Mouse (Mus musculus): Measurements from ENCODE around the gene Ldlrad3.

The Ldlrad3 gene

DNA sequence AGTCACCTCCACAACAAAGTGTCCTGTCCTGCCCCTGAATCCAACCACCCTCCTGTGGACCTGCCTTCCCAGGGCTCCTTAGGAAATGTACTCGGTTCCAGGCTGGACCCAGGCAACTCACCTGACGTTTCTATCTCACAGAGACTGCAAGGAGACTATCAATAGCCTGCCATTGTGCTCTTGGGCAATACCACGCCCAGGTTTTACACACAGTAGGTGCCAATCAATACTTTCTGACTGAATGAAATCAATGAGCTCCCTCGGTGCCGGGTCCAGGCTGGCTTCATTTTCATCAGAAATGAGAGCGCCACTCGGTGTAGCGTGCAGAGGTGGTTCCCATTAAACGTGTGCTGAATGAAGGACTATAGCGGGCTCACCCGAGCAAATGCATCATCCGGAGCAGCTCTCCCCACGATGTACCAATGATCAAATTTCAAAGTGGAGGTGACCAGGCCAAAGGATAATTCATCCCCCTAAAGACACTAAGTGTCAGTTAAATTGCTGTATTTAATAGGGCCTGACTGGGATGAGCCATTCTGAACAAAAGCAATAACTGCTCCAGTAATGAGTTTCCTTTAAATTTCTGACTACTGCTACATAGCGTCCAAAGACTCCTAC is 43.4 kb downstream of the Ldlrad3 start:
- no peak for DNase-seq

- DNase-seq = no peak
Observed at GRCm38 (mm10) chr2:102142197-102142623, 44.0 kb downstream of the Ldlrad3 start.

DNA sequence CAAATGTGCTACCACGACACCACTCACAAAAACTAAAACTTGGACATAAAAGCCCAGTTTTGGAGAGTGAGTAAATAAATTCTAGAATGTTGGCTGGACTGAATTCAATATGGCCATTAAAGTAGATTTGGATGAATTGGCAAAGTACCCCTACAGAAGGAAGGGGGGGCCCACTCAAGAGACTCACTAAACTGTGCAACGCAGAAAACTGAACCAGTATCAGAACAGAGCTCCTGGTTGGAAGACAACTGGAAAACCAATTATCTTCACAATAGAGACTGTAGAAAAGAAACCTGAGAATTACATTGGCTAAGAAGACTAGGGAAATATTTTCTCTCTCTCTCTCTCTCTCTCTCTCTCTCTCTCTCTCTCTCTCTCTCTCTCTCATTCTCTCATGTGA is 45.0 kb downstream of the Ldlrad3 start:
- no peak for DNase-seq

- no peak for DNase-seq
Observed at GRCm38 (mm10) chr2:102137922-102138321, 48.3 kb downstream of the Ldlrad3 start.

- no peak for DNase-seq
Observed at GRCm38 (mm10) chr2:102136184-102136583, 50.0 kb downstream of the Ldlrad3 start.

DNA sequence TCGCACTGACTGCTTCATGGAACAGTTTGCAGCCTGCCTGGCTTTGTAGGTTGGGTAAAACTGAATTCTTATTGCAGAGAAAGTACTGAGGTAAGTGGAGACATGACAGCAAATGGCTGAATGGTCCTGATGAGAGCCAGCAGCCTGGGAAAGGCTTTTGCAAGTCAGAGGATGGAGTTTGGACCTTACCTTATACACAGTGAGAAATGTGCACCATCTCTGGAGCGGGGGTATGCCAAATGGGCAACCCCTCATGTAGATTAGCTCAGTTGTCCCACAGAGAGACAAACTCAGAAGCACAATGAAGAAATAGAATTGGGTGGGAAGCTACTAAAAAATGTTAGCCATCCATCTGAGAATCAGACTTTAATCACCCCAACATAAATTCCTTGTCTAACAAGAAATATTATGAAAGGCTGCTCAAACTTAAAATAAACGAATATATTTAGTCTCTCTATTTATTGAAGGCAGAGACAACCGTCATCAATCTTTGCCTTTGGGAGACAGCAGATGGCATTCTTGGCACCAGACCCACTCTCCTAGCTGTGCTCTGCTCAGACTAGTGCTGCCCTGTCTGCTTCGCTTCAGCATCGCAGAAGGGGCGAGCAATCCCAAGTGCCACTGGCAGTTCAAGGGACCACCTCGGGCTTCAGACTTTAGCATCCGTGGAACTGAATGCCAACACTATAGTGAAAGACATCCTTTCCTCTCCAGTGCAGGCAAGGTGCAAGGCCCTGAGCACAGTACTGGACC is 51.5 kb downstream of the Ldlrad3 start:
- DNase-seq = peak; percentile 91

GRCm38 (mm10) chr2:102132945-102133558 is 53.1 kb downstream of the Ldlrad3 start:
- no peak for DNase-seq

GRCm38 (mm10) chr2:102130198-102130845 is 55.9 kb downstream of the Ldlrad3 start:
- DNase-seq = peak; percentile 81

DNA sequence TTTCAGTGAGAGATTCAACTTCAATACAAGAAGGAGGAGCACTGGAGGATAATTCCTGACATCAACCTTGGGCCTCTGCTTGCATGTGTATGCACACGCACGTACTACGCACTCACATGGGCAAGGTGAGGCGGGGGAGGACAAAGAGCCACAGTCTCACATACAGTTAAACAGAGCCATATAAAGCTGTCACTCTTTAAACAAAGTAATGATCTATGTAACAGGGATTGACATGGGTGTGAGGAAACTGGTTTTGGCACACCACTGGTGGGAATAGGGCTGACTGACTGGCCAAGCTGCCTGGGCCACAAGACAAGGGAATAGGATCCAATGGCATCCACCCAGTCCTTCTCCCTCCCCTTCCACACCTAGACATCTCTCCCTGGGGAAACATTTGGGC is 57.0 kb downstream of the Ldlrad3 start:
- no peak for DNase-seq

- DNase-seq = no peak
Observed at GRCm38 (mm10) chr2:102128500-102129030, 57.6 kb downstream of the Ldlrad3 start.

DNA sequence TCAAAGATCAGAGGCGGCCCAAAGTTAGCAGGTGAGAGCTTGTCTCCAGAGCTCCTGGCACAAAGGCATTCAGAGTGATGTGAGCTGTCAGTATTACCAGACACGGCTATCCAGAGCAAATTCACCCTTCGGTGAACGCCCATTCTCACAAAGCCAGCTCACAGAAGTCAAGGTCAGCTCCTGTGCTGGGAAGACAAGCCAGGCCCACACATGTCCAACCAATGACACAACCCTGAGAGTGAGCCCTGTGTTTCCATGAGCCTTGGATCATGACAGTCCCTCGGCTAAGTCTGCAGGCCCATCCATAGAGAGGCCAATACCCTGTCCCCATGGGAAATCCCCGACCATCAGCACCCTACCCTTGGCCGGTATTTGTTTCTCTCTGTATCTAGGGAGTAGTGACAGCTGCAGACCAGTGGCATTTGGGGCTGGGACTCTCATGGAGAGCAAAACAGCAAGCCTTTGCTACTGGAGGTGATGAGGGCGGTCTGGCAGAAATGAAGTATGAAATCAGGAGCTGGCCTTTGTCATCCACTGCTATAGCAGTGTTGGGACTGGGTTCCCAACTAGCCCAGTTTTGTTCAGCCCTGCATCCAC is 58.3 kb downstream of the Ldlrad3 start:
- no peak for DNase-seq

GRCm38 (mm10) chr2:102127221-102127620 is 59.0 kb downstream of the Ldlrad3 start:
- DNase-seq = no peak

- DNase-seq = no peak
Observed at GRCm38 (mm10) chr2:102126076-102126475, 60.1 kb downstream of the Ldlrad3 start.

DNA sequence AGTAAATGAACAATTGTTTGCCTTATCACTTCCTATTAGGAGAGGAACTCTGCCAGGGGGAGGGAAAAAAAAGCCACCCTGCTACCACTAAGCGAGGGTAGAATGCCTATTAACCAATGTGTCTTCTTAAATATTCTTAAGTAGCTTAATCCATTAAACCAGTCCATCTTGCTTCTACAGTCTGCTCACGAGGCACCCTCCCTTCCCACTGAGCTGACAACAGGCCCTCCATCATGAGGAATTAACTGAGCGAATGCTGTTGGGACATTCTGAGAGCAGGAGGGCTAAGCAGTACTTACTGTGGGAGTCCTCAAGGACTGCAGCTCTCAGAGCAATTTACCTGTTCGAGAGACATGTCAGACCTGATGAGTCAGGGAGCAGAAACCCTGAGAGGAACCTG is 61.1 kb downstream of the Ldlrad3 start:
- DNase-seq = no peak

DNA sequence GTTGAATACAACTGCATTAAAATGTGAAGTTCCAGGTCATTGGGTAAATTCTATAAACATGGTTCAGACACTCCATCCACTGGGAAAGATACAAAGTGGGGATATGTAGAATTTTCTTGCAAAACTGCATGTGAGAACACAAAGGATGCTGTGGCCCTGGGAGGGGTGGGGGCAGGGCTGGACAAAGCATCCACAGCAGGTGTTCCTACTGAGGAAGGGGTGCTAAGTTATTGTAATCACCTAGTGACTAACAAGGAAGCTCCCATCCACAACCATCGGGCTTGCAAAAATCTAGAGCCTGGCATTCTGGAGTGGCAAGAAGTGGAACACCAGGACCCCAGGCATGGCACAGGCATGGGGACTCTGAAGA is 64.1 kb downstream of the Ldlrad3 start:
- no peak for DNase-seq

GRCm38 (mm10) chr2:102121440-102122145 is 64.6 kb downstream of the Ldlrad3 start:
- peak; percentile 59 for DNase-seq

DNA sequence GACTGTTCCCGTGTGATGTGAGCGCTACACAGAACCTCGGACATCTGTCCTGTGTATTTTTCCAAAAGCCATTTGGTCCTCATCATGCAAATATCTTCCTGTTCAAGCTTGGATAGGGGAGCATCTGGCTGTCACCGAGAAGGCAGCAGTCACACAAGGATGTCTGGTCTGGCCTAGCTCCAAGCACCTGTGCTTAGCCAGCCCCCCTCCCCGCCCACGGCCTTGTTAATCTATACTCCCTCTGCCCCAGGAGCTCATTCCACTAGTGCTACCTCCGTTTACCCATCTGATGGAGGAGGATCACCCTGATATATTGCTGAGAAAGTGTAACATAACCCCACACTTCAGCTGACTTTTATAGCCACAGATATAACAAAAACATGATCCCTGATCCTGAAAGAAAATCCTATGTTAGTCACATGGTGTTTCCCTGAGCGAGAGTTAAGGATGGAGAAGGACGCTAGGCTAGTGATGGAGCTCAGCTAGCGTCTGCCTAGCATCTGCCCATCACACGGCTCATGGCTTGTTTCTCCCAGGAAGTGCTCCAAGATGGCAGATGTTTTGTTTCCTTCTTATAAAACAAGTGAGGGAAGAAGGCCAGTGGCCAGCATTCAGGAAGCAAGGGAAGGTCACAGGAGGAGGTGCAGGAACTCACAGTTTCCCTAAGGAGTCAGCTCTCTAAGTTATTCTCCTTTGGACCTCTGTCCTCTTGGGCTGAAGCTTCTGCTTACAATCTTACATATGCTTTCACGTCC is 66.3 kb downstream of the Ldlrad3 start:
- no peak for DNase-seq

GRCm38 (mm10) chr2:102118988-102119460 is 67.2 kb downstream of the Ldlrad3 start:
- no peak for DNase-seq

DNA sequence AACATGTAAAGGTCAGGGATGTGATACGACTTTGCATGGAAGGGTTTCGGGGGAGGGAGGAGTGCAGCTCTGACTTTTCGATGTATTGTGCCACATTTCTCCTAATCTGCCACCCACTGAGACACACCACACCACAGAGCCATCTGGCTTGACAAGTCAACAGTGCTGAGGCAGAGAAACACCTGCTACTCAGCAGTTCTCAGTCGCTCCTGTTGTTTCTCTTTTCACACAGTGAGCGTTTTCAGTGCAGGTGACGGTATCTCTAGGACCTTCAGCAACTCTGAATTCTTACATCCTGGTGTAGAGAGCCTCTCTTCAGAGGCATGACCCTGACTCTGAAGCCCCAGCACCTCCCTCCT is 68.8 kb downstream of the Ldlrad3 start:
- no peak for DNase-seq

- no peak for DNase-seq
Observed at GRCm38 (mm10) chr2:102116521-102117401, 69.4 kb downstream of the Ldlrad3 start.

Measured in cerebellum, adult 11-12 months (tissue).